Mouse (Mus musculus) mouse embryonic stem cell (cell line): ENCODE results near the gene Sgpp2.

Experiments
- in situ Hi-C, 2 experiments: fragments of 300-500 bp; cut with MboI; formaldehyde crosslinking; loops; 1 replicate in 1 of 2; 3 replicates in 1 of 2; pipeline ENCODE4 v1.14.3; 2019 to 2020; ENCODE audit warnings: low sequenced_read_pairs in 2 of 2, low pct_unique_long_range_greater_than_20kb in 1 of 2, mixed read lengths in 1 of 2; ENCODE audit not compliant: unreplicated experiment in 1 of 2

Gene Sgpp2

DNA sequence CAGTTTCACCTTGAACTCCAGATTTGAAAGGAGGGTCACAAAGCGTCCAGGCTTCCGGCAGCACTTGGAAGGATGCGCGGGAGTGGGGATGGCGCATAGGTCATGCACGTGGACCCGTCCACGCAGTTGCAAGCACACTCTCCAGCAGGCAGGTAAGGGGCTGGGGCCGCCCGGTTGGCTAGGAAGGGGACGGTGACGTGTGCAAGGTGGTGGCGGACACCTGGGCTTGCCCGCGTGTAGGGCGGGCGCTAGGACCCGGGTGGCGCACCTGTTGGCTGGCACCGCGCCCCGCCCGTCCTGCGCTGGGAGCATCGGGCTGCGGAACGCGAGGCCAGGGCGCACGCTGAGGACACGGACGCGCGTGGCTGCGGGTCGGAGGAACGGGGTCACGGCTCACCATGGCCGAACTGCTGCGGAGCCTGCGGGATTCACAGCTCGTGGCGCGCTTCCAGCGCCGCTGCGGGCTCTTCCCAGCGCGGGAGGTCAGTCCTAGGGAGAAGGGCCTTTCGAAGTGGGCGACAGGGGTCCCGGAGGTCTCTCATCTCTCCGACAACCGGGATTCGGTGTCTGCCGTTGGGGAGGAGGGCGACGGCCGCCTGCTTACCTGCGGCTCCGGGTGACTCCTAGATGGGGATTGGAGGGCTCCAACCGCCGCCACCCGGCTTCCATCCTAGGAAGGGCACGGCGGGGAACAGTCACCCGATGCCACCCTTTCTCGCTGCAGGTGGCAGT lies at the start of gene Sgpp2:
Sgpp2 (plus strand) TSS at position 325 of the 732 bp plus-strand sequence.
- in situ Hi-C loops, result no loop called here

DNA sequence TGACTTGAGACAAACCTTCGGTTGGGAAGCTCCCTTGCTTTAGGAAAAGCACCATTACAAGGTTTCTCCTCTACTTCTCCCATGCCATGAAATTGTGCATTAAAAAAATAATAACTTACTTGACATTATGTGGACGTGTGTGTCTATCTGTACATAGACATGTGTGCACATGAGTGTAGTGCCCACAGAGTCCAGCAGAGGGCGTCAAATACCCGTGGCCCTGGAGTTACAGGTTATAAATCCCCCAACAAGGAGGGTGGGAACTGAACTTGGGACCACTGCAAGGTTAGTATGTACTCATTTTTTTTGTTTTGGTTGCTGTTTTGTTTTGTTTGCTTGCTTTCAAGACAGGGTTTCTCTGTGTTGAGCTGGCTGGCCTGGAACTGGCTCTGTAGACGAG lies 42.6 kb upstream of the Sgpp2 start:
- in situ Hi-C loops, result no loop called here

DNA sequence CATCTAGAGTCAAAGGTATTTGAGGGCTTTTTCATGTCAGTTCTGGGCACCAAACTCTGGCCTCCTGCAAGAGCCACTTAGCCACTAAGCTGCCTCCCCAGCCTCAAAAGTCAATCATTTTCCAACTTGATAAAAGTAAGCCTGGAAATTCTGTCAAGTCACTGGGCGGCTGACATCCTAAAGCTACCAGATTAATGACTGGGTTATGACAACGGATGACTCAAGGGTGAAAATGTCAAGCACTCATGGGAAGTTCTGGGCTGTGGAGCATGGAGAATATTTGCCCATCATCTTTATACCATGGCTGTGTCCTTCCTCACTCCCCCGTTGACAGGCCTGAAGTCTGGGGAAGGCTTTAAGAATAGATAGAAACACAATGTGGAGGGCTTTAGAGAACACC lies 37.2 kb upstream of the Sgpp2 start:
- in situ Hi-C loops, result no loop called here

DNA sequence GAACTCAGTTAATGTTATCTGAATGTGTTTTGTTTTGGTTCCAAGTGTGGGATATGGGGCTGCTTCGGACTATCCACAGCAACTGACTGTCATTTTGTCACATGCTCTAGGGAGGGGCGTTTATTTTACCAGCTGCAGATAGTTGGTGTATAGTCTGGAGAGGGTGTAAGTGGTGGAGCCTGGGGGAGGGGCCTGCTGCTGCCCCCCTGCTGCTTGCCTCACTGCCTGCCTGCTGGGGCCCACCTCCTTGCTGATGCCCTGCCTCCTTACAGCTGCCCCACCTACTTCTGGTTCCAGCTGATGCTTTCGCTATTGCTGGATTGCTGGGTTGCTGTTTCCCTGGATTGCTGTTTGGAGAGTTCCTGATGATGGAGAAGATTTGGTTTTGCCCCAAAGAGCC lies 31.0 kb upstream of the Sgpp2 start:
- in situ Hi-C loops, result no loop called here

DNA sequence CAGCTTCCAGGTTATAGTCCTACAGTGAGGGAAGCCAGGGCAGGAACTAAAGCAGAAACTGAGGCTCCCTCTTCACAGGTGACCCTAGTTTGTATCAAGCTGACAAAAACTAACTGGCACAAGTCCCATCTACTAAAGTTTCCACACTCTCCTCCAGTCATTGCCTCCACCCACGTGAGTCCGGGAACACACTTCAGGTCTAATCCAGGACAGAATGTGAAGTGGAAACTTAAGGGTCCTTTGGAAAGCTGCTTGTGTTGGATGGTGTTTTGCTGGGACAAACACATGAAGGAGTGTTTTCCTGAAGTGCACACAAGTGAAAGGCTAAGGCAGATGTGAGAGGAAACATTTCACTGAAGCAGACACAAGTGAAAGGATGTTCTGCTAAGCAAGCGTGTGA lies 17.7 kb upstream of the Sgpp2 start:
- in situ Hi-C loops, result no loop called here

DNA sequence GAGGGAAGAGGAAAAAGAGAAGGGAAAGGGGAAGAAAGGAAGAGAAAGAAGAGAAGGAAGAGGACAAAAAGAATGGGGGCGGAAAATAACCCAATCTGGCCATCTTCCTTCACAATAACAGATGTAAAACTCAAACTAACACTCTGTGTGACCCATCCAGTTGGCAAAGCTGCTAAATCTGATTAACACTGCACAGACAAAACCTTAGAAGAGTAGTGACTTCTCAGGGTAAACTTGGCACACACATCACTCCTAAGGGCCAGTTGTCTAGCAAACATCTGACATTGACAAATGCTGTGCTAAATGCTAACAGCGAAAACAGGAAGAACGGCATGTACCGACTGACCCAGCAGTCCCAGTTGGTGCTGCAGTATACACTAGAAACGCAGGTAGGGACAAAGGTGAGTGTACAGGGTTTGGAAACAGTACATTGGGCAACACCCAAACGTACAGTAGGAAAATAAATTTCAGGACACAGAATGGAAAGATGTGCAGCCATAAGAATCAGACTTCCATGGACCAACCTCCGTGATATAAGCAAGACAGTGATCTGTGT lies 10.4 kb upstream of the Sgpp2 start:
- in situ Hi-C loops, result no loop called here

DNA sequence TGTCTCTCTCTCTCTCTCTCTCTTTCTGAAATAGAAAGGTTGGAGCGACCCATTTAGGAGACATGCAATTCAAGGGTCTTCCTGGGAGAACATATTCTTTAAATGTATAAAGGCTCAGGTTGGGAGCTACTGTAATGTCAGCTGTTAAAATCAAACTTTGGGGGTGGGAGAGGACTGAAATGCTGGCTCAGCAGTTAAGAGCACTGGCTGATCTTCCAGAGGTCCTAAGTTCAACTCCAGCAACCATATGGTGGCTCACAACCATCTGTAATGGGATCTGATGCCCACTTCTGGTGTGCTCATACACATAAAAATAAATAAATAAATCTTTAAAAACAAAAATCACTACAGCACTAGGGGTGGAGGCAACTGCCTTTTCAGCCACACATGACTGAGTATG lies 1.5 kb upstream of the Sgpp2 start:
- in situ Hi-C loops, result no loop called here

DNA sequence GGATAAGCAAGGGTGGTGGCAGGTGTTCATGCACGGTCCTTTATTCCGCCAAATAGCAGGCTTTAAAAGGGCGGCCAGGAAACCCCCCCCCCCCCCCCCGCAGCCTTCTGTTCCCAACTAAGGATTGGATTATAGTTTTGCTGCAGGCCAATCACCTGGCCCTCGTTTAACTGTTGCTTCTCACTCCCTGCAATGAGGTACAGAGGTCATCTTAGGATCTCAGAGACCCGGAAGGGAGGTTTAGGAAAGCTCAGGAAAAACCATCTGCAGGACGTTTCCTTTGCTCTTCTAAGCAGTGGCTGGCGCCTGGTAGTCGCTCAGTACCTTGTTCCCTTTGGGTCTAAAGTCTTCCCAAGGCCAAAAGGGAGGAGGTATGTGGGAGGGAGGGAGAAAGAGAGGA lies 865 bp upstream of the Sgpp2 start:
- in situ Hi-C loops, result no loop called here

DNA sequence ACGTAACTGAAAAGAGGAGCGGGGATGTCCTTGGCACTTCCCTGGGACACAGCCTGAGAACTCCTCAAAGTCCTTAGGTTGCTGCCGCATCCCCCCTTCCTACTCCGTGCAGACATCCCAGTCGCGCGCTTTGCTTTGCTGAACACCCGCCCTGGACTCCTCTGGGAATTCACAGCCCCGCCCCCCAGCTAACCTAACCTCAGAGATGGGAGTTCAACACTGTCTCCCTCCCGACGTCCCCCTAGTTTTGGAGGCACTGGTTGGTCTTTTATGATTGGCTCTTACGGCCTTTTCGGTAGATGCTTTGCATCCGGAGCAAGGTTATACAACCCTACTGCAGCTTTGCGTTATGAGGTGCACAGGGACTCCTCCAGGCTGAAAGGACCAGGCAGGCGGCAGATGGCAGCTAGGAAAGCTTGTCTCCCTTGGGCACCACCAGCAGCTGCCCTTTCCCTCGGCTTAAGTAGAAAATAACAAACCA lies 756 bp downstream of the Sgpp2 start:
- in situ Hi-C loops, result no loop called here

DNA sequence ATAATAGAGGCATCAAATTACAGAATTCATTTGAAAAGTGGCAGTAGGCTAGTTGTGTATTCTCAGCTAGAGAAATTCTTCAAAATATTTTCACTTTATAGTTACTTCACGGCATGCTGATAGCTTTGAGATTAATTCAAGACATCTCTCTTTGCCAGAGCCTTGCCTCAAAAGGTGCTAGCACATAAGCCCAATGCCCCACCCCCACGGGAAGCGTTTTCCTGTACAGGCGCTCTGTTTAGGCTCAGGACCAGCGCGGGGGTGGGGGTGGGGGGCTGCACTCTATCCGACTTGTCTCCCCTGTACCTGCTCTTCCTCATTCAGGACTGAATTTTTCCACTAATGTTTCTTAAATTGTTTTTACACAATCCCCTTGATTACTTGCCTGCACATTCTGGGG lies 1.3 kb downstream of the Sgpp2 start:
- in situ Hi-C loops, result no loop called here

DNA sequence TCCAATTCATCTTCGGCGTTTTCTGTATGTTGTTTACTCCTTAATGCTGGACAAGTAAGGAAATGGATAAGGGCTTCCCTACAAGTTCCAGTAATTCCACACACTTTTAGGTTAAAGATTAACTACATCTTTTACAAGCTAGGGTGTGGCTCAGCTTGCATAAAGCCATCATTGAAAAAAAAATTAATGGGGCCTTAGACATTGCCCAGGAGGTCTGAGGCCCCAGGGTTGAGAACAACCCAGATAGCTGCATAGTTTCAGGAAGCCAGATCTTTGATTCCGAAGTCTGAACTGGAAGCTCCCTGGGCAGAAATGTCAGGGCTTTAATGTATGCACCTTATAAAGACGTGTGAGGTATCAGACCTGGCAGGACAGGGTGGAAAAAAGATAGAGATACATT lies 2.8 kb downstream of the Sgpp2 start:
- in situ Hi-C loops, result no loop called here

DNA sequence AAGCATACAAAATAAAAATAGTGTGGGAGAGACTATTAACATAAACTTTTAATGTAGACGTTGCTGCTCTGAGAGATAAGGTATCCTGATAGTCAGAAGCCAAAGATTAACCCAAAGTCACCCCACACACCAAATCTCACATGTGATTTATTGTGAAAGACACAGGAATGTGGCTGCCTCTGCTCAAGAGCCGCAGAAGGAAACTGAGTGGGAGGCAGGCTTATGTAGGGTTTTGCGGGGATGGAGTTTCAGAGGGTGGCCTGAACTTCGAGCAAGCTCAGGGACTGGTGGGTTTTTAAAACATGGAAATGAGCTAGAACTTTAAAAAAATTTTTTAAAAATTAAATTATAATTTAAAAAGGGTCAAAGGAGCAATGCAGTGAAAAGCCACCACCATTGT lies 3.8 kb downstream of the Sgpp2 start:
- in situ Hi-C loops, result no loop called here

DNA sequence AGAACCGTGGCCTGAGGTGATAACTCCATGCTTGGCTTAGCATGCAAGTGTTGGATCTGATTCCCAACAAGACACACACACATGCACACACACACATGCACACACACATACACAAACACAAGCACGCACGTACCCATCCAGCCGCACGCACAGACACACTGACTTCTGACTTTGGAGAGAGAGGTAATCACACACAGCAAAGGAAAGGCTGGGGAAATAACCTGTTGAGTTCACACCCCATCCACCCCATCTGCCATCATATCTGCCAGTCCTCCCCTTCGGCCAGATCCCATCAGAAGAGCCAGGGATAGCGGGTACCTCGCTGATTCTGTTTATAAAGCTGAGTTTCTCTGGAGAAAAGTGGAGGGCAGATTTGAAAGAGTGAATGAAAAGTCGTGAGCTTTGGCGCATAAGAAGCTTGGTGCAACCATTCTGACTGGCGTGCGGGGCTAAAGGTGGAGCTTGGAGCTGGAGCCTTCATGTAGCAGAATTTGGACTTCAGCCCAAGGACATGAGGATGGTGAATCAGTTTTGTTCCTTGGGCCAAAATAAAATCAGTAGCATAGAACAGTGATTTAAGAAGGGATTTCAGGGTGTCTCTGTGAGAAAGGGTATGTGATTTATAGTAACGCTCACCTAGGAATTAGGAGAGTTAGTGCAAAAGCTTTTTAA lies 8.1 kb downstream of the Sgpp2 start:
- in situ Hi-C loops, result no loop called here

DNA sequence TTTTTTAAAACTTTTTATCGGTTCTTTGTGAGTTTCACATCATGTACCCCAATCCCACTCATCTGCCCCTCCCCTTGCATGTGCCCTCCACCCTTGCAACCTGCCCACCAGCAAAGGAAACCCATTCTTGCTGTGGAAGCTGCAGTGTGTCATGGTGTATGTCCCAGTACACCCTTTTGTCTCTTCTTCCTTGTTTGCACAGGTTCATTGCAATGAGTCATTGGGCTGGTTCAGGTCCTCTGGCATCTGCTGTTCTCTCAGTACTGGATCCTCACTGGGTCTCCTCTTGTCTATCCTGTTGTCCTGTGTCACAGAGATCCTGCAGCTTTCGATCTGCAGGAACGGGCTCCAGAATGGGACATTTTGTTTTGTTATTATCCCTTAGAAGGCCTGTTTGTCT lies 10.1 kb downstream of the Sgpp2 start:
- in situ Hi-C loops, result no loop called here

DNA sequence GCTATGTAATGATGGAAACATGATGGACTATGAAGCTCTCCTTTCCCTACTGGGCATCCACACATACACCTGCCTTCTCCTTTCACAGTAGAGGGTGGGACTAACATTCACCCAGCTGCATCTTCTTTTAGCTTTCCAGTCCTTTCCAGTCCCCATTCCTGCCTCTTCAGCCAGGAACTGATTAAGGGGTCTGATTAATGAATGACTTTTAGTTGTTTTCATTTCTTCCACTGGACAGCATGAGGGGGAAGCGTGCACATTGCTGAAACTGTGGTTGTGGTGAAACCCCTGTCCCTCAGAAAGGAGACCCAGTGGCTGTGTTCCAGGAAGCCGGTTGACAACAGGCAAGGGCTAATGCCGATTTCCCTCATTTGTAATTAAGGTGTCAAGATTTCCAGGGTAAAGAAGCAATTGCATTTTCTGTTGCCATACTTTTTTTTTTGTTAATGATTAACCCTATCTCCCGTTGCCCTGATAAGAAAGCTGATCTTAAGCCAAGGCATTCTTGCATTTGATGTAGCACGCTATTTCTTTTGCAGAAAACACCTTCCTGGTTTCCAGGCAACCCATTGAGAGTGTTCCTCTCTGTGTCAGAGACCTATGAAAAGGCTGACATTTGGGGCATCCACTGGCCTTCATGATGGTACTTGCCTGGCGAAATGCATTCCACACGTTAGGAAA lies 12.1 kb downstream of the Sgpp2 start:
- in situ Hi-C loops, result no loop called here

DNA sequence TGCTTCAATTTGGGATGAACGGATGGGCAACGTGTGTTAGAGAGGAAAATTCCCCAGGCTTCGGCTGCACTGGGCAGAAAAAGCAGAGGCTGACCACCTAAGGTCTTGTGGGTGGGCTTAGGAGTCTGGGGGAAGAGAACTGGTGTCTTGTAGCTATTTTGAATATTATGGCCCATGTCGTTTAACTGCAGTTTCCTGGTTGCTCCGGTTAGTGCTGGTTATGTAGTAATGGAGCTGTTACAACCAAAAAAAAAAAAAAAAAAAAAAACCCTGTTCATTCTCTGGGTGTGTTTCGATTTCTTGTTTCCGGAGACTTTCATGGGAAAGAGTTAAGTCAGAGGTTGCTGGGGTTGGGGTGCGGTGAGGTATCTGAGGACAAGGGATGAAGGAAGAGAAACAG lies 12.7 kb downstream of the Sgpp2 start:
- in situ Hi-C loops, result no loop called here

DNA sequence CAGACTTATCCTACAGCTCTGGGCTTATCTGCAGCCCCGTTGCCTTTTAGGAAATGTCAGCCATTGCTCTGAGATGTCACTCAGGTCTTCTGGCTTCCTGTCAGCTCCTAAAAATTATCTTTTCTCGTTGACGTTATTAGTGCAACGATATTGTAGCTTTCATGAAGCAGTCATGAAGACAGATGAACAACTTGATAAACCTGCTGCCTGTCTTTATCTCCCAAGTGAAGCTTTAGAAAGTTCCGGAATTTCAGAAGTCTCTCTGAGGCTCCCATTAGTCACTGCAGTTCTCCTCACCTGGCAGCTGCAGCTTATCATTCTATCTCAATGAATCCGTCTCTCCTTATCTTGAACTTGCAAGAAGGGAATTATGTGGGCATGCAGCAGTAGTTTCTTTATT lies 13.9 kb downstream of the Sgpp2 start:
- in situ Hi-C loops, result no loop called here

DNA sequence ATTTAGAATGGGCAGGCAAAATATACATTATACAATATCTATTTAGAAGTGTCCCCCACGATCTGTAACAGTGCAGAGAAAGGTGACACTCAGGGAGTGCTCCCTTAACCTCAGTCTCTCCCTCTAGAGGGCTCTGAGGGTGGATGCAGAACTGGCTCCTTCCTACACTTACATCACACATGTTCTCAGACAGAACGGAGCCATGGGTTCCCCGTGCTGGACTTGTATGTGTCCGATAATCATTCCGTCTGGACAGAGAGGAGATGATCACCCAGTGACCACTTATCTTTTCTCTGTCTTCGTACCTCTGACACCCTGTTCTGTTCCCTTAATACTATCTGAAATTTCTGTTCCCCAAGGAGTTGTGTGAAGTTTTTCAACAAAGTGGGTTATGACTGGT lies 15.7 kb downstream of the Sgpp2 start:
- in situ Hi-C loops, result no loop called here

DNA sequence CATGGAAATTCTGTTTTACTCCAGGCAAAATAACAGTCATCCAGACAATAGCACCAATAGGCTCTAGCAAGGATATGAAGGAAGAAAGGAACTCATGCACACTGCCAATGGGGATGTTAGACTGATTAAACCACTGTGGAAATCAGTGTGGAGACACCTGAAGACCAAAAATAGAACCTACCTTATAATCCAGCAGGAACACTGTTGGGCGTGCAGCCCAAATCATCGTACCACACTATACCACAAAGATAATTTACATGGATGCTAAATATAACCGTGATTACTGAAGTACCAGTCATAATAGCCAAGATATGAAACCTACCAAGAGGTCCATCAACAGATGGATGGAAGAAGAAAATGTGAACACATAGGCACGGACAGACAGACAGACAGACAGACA lies 18.5 kb downstream of the Sgpp2 start:
- in situ Hi-C loops, result no loop called here
